Mouse (Mus musculus): Measurements from ENCODE around the gene Garnl3.

Gene Garnl3

DNA sequence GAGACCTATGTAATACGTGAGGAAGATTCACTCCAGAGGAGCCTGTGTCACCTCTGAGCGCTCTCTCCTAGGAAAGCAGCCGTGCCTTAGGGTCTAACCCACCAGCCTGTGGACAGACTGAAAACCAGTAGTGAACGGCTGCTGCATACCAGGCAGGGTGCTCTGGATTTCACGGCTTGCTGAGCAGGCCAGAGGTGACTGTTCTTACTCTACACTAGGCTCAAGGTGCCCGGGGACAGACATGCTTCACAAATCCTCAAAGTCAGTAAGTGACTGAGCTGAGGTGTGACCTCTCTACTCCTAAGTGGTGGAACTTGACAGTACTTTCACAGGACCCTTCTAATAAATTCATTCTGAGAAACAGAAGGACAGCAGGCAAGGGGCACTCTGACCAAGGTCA is 108.6 kb downstream of the Garnl3 start:
- 86% methylated on average over 6 of the region's 6 CpGs for WGBS

GRCm38 (mm10) chr2:33018026-33018425 is 113.4 kb downstream of the Garnl3 start:
- 45% methylated on average over 6 of the region's 6 CpGs for WGBS

DNA sequence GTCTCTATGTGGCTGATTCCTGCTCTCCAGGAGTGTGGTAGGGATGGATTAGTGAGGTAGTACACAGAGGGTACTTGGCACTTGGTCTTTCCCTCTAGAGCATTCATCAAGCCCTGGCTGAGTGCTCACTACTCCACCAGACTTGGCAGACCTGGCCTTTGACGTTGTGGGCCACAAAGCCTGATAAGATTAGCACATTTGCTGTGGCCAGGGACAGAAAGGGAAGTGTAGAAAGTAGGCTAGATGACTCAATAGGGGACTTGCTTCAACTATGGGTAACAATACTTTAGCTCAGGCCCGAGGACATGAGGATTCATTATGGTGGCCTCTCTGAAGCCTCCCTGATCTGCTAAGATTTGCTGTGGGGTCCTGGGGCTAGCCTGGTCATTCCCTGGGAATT is 114.3 kb downstream of the Garnl3 start:
- WGBS = 64% methylated on average over 2 of the region's 2 CpGs

DNA sequence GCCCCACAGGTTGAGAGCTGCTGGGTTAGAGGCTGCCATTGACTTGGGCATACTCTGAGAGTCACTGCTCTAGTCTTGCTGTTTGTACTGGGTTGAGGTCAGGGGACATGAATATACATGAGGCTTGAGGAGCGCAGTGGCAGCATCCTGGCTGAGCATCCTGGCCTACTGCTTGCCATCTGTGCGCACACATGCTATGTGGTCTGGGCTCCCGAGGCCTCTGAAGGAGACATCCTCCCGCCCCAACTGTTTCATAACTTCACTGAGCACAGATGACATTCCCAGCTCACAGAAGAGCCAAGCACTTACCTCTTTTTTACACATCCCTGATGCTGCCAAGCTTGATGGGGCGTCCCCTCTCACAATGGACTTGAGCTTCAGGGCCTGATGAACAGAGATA is 116.6 kb downstream of the Garnl3 start:
- WGBS = 55% methylated on average over 5 of the region's 5 CpGs

DNA sequence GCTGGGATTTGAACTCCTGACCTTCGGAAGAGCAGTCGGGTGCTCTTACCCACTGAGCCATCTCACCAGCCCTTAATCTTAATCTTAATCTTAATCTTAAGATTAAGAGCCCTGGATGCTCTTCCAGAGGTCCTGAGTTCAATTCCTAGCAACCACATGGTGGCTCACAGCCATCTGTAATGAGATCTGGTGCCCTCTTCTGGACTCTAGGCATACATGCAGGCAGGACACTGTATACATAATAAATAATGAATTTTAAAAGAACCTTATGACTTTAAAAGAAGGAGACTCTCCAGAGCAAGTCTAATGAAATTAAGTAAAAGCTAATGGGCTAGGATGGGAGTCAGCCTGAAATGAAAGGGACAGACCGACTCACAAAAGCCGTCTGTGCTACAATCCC is 122.4 kb downstream of the Garnl3 start:
- WGBS = 83% methylated on average over 4 of the region's 4 CpGs

DNA sequence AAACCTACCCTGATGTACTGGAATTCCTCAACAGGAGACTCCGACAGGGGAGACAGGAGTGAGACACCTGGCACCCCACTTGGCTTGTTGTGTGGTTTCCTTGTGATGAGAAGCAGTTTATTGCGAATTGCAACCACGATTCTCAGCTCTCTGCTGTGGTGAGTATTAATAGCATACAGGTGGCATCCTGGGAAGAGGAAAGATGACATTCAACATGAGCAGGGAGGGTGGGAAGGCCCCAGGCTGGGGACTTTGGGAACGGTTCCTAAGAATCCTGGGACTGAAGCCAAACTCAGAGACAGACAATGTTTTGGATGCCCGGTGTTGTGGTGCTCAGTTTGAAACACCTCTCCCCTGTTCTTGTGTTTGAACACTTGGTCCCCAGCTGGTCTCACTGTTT is 126.4 kb downstream of the Garnl3 start:
- WGBS = 30% methylated on average over 5 of the region's 5 CpGs

DNA sequence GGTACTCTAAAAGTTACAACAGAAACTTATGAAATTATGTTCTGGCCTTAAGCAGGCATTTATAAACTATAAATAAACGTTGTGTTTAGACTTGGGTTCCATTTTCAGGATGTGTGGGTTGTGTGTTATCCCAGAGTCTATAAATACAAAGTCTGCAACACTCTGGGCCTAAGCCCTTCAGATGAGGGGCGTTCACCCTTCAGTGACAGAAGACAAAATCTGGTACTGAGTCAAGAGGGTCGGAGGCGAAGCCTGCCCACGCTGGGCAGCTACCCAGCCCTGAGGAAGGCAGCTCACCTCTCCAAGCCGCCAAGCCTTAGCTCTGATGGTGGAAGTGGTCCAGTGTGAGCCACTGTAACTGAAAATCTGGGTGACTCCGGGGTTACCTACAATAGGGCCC is 129.3 kb downstream of the Garnl3 start:
- 64% methylated on average over 7 of the region's 7 CpGs for WGBS

DNA sequence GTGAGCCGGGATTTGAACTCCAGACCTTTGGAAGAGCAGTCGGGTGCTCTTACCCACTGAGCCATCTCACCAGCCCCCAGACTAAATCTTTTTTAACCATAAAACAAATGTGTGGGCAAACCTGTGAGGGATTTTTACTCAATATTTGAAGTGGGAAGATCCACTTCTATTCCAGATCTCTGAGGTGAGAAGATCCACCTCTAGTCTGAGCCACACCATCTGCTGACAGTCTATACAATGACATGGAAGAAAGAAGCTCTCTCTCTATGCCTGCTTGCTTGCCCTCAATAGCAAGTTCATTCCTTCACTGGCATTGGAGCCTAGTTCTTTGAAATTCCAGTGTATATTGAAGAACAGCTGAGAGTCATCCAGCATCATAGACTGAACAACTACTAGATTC is 131.7 kb downstream of the Garnl3 start:
- 68% methylated on average over 2 of the region's 2 CpGs for WGBS

- WGBS = 78% methylated on average over 4 of the region's 4 CpGs
Measured at GRCm38 (mm10) chr2:32997792-32998191, 133.7 kb downstream of the Garnl3 start.

GRCm38 (mm10) chr2:32997081-32997480 is 134.4 kb downstream of the Garnl3 start:
- WGBS = 37% methylated on average over 6 of the region's 6 CpGs

DNA sequence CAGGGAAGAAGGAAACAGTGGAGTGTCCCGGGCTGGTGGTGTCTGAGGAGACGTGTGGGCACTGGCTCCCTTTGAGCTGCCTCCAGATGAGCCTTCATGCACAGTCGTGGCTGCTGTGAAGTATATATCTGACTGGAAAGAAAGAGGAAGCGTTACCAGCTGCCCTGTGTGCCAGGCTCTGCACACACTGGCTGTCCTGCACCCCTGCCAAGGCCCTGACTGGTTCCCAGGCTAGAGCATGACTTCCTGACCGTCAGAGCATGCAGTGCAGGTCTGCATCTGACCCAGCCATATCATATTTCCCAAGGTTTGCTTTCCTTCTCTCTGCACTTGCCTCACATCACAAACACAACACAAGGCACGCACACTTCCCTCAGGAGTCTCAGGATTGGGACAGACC is 139.3 kb downstream of the Garnl3 start:
- 50% methylated on average over 6 of the region's 6 CpGs for WGBS

DNA sequence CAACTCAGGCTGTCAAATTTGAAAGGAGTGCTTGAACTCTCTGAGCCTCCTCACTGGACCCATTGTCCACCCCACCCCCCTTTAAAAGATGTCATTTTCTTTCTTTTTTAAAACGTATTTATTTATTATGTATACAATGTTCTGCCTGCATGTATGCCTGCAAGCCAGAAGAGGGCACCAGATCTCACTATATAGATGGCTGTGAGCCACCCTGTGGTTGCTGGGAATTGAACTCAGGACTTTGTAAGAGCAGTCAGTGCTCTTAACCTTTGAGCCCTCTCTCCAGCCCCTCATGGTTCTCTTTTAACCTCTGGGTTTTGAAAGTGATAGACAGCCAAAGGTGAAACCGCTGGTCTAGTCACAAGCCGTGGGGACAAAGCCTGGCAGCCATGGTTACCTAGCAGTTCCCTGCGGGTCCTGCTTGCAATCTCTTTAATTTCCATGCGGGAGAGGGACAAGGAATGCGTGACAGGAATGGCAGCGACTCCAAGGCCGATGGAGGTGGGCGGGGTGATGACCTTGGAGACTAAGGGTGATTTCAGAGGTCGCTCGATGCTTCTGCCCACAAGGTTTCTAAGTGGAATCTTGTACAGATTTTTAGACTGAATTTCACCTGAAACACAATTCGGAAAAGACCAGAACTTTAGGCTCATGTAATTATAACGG is 141.2 kb downstream of the Garnl3 start:
- WGBS = 69% methylated on average over 13 of the region's 13 CpGs

- 63% methylated on average over 3 of the region's 3 CpGs for WGBS
Measured at GRCm38 (mm10) chr2:32989376-32989775, 142.1 kb downstream of the Garnl3 start.

- 76% methylated on average over 8 of the region's 8 CpGs for WGBS
Measured at GRCm38 (mm10) chr2:32985844-32986243, 145.6 kb downstream of the Garnl3 start.

GRCm38 (mm10) chr2:32983617-32984016 is 147.8 kb downstream of the Garnl3 start:
- WGBS = 33% methylated on average over 6 of the region's 6 CpGs

DNA sequence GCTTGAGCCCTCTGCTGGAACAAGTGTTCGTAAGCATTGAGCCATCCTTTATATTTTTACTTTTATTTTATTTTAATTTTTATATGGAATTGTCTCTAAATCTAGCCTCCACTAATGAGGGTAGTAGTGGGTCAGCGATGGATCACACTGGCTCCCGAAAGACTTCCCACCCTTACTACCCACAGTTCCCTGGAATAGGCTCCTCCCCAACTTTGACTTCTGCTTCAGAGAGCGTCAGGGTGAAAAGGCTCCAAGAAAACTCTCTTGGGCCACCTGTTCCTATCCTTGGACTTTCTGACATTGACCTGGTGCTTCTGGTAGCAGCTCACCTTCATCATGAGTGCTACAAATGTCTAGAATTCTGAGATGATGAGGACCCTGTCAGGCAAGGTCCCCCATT is 148.8 kb downstream of the Garnl3 start:
- WGBS = under 1% methylated on average over 4 of the region's 4 CpGs

GRCm38 (mm10) chr2:32981725-32982271 is 149.7 kb downstream of the Garnl3 start, which contains the start of gene Slc2a8:
Gene Slc2a8 (minus strand): TSS chr2:32982083.
- WGBS = under 1% methylated on average over 50 of the region's 50 CpGs

- WGBS = 2% methylated on average over 23 of the region's 23 CpGs
Measured at GRCm38 (mm10) chr2:32981281-32981680, 150.2 kb downstream of the Garnl3 start.

DNA sequence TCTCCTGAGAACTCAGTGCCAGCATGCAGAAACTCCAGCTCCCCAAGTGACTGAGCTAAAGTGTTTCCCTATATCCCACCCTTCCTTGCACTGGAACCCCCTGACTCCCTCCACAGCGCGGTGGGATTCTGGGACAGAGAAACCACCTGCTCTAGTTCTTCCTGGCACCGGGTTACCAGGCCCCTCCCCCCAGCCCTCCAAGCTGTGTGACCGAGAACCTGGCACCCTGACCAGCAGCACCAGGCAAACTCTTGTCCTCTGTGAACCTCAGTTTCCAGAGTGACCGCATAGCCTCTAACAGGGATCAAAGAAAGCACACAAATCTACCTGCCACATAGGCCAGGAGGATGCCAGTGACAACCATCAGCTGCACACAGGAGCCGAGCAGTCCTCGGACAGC is 151.8 kb downstream of the Garnl3 start:
- whole genome bisulfite sequencing = 82% methylated on average over 7 of the region's 7 CpGs

DNA sequence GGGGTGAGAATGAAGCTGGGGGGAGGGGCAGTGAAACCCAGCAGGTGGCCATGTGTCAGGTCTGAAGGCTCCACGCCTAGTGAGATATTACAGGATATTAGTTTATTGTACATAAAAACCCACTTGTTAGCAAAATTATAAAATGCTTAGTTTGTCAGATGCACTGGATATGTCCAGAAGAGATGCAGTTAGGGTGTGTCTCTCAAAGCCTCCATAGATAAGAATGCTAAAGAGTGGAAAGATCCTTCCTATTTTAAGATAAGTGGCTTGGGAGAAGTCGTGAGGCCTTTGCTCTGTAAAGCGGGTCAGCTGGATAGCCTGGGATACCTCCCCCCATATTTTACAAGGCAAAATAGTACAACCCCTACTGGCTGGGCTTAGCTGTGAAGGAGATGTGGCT is 152.8 kb downstream of the Garnl3 start:
- 72% methylated on average over 3 of the region's 3 CpGs for WGBS

GRCm38 (mm10) chr2:32977114-32977513 is 154.3 kb downstream of the Garnl3 start:
- WGBS = 61% methylated on average over 5 of the region's 5 CpGs

DNA sequence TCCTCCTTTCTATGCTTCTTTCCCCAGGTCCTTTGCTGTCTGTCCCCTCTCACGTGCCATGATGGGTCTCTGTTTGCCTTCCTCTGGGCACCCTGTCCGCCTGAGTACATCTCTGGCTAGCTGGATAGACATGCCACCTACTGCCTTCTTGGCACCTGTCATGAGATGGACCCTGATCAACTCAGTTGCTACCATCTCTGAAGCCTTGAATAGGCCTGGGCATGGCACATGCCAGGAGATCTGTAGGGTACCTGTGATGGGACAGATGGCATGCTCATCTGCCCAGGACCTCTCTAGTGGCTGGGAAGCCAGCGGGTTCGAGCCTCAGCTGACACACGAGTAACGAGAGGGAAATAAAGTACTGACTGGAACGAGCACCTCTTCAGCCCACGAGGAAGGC is 157.2 kb downstream of the Garnl3 start:
- WGBS = 88% methylated on average over 8 of the region's 8 CpGs

GRCm38 (mm10) chr2:32971235-32971634 is 160.2 kb downstream of the Garnl3 start:
- WGBS = 25% methylated on average over 9 of the region's 9 CpGs

DNA sequence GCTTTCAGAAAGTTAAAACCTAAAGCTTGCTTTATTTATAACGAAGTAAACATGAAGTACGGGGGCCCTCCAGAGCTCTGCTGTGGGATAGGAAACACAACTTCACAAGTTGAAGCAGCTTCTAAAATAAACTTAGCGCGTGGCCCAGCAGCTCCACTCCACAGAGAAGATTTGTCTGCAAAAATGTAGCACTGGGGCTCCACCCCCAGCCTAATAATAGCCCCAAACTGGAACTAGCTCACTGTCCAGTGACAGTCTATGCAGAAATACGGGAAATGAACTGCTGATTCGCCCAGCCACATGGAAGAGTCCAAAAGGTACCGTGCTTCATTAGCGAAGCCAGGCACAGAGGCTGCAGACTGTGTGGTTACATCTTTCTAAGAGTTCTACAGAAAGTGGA is 162.1 kb downstream of the Garnl3 start:
- WGBS = 43% methylated on average over 8 of the region's 8 CpGs
